In genomic region chr12:81199280-81199955, GRCm38 (mm10) we compare ENCODE assay signal across 8 mouse cellular contexts.
DNase-seq lines count a peak whose midpoint lies in the region; ATAC-seq and TF ChIP-seq lines count a peak whose summit lies in the region.

No protein-coding gene starts in this region.

- H3K36me3 ChIP-seq in forebrain, embryonic 13.5 days (ENCODE audit: poor library complexity, severe bottlenecking): no peaks in the 10 kb centered on the region
- H3K36me3 ChIP-seq in hindbrain, embryonic 10.5 days: no peaks in the 10 kb centered on the region

- peak; percentile 60 for DNase-seq in Muller cell, postnatal 12 days (ENCODE audit: inconsistent ontology term)
- peak; percentile 93 for DNase-seq in brain, embryonic 14.5 days (ENCODE audit: low read depth)
- peak; percentile 83 for DNase-seq in hindbrain, embryonic 10.5 days (ENCODE audit: low spot score)
- DNase-seq in layer of hippocampus, postnatal 25 days (ENCODE audit: extremely low spot score in 1 of 2, low spot score in 1 of 2): peak; percentile 58 to 75
- DNase-seq in lung, postnatal 25 days (ENCODE audit: low spot score): peak; percentile 3
- DNase-seq in right cerebral cortex, postnatal 14 days: peak; percentile 74

- no peaks in the 10 kb centered on the region for H3K9me3 ChIP-seq in forebrain, embryonic 13.5 days (replicated peaks)
- H3K9me3 ChIP-seq in hindbrain, embryonic 10.5 days: no peaks in the 10 kb centered on the region

- peak; percentile 89 for ATAC-seq in forebrain, embryonic 13.5 days
- no peak for ATAC-seq in erythroblast, adult 5-6 weeks (replicated peaks; ENCODE audit: low FRiP score, poor library complexity, severe bottlenecking)

- H3K27ac ChIP-seq in forebrain, embryonic 13.5 days: no peak overlapping the region
- H3K27ac ChIP-seq in hindbrain, embryonic 10.5 days: no peak overlapping the region; the same call in 1 of the 2 replicates

- TF ChIP-seq POLR2A in brain, embryonic 14.5 days (IDR thresholded peaks at IDR 0.05; ENCODE audit: borderline replicate concordance, extremely low read depth, insufficient read depth, insufficient read length, poor library complexity, severe bottlenecking): no peak

- H3K4me1 ChIP-seq in forebrain, embryonic 13.5 days: no peaks in the 10 kb centered on the region
- H3K4me1 ChIP-seq in hindbrain, embryonic 10.5 days (replicated peaks): peaks cover 26% of the 10 kb centered on the region

- no peak overlapping the region for H3K9ac ChIP-seq in forebrain, embryonic 13.5 days

- WGBS in forebrain, embryonic 13.5 days: 31% methylated on average over 23 of the region's 23 CpGs
- 36% methylated on average over 23 of the region's 23 CpGs for WGBS in hindbrain, embryonic 10.5 days

- peaks cover 4% of the 10 kb centered on the region; the same call in 1 of the 2 replicates for H3K27me3 ChIP-seq in forebrain, embryonic 13.5 days
- H3K27me3 ChIP-seq in hindbrain, embryonic 10.5 days (ENCODE audit: insufficient read depth, poor library complexity, severe bottlenecking): peaks cover 8% of the 10 kb centered on the region

- H3K4me3 ChIP-seq in forebrain, embryonic 13.5 days: no peak overlapping the region
- peak overlapping the region; percentile 21; the same call in 1 of the 2 replicates for H3K4me3 ChIP-seq in hindbrain, embryonic 10.5 days

- TF ChIP-seq CTCF in brain, embryonic 14.5 days (IDR thresholded peaks at IDR 0.05; ENCODE audit: borderline replicate concordance, extremely low read depth, insufficient read depth, insufficient read length): peak; percentile 91

- peak overlapping the region; percentile 34 for H3K4me2 ChIP-seq in forebrain, embryonic 13.5 days

Comparison
In these comparisons a context has a peak if more than half of its experiments do, and no peak if none do; other contexts are left out.
1. DNase-seq: peak in every context shown above with its lines; median percentile 93 in brain, embryonic 14.5 days; 83 in hindbrain, embryonic 10.5 days; 74 in right cerebral cortex, postnatal 14 days; 66 in layer of hippocampus, postnatal 25 days; 60 in Muller cell, postnatal 12 days; 3 in lung, postnatal 25 days.